Mouse (Mus musculus) embryonic fibroblast, embryonic 13.5 days (primary cell): ENCODE measurements around the gene Gpr179. TPM values are rescaled to one million over a fixed set of nuclear protein-coding genes. Genes with fewer than 3 reads are reported as not detected.

Experiments
- H3K27ac ChIP-seq: 2 replicates; pipeline ENCODE4 v1.5.1; 2012; ENCODE audit warnings: low read length, control low read depth, inconsistent platforms; ENCODE audit not compliant: insufficient read depth
- H3K4me1 ChIP-seq: 2 replicates; pipeline ENCODE4 v1.6.1; 2011; ENCODE audit warnings: low read length; ENCODE audit not compliant: control insufficient read depth, insufficient read depth
- H3K4me3 ChIP-seq: 2 replicates; pipeline ENCODE4 v1.5.1; 2011; ENCODE audit warnings: mild to moderate bottlenecking, control low read depth, low read length; ENCODE audit not compliant: insufficient read depth
- CTCF ChIP-seq: IDR thresholded peaks from 2 replicates; pipeline ENCODE4 v1.5.1; 2011; ENCODE audit warnings: mild to moderate bottlenecking, control low read depth, low read length, moderate library complexity, borderline replicate concordance; ENCODE audit not compliant: insufficient read depth
- POLR2A ChIP-seq: IDR thresholded peaks from 2 replicates; pipeline ENCODE4 v1.6.1; 2011; ENCODE audit warnings: low read depth, mild to moderate bottlenecking, control low read depth, low read length, moderate library complexity
- polyA plus RNA-seq: library from polyadenylated mRNA; stranded (reverse); fragments of >200 nt; gene quantifications from 2 replicates; pipeline ENCODE4 v1.2.4, GENCODE M21; 2011; ENCODE audit warnings: low read depth; ENCODE audit not compliant: missing spikeins, insufficient read length

The Gpr179 gene
- polyA plus RNA-seq, result not detected in 2 replicates

DNA sequence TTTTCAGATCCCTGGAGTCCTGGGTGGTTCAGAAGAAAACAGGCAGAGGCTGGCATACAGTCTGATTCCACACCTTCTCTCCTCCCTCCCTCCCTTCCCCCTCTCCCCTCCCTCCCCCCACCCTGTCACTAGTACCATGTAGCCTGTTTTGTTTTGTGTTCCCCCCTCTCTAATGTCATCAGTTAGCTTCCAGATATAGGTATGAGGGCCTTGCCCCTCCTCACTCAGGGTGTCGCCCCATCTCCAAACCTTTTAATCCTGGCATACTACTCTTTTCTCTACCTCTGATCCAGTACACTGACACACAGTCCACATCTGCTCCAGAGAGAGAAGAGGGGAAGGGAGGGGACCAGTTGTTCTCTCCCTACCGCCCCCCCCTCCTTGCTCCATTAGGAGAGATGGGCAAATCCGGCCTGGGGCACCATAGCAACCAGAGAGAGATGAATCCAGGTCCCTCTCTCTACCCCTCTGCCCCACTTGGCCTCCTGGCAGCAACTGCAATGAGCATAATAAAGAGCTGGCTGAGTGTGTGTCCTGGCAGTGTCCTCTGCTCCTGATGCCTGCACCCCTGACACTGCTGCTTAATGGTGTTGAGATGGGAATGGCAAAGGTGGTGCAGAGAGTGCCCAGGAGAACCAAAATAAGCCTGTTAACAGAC is at the start of gene Gpr179:
Gene Gpr179 (minus strand): TSS at position 51 of the 658 bp plus-strand sequence.
- Histone ChIP-seq H3K4me3 (no peak within 1 kb of the TSS), H3K27ac (no peak within 1 kb of the TSS), H3K4me1 (no peaks in the 10 kb centered on the region)
- TF ChIP-seq POLR2A, result no peak
- TF ChIP-seq CTCF, result no peak

DNA sequence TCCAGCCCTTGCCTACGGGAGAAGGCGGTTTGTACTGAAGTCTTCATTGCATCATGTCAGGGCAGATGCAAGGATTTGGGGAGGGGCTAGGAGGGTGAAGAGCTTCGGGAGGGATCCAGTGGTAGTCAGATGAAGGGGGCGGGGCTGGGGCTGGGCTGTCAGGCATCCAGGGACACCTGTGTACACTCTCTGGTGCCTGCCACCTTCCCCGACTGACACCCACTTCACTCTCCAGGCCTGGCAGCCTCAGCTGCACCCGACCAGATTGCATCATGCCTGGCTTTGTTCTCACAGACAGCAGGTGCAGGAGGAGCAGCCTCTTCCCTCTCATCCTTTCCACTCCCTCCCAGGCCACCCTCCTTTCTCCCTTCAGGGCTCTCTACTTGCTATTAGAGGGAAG is 49.2 kb upstream of the Gpr179 start:
- H3K4me3 ChIP-seq, result no peak overlapping the region
- TF ChIP-seq POLR2A, result no peak
- no peak for TF ChIP-seq CTCF
- H3K4me1 ChIP-seq, result peaks cover 8% of the 10 kb centered on the region; the same call in 1 of the 2 replicates
- H3K27ac ChIP-seq, result peak overlapping the region; percentile 78

DNA sequence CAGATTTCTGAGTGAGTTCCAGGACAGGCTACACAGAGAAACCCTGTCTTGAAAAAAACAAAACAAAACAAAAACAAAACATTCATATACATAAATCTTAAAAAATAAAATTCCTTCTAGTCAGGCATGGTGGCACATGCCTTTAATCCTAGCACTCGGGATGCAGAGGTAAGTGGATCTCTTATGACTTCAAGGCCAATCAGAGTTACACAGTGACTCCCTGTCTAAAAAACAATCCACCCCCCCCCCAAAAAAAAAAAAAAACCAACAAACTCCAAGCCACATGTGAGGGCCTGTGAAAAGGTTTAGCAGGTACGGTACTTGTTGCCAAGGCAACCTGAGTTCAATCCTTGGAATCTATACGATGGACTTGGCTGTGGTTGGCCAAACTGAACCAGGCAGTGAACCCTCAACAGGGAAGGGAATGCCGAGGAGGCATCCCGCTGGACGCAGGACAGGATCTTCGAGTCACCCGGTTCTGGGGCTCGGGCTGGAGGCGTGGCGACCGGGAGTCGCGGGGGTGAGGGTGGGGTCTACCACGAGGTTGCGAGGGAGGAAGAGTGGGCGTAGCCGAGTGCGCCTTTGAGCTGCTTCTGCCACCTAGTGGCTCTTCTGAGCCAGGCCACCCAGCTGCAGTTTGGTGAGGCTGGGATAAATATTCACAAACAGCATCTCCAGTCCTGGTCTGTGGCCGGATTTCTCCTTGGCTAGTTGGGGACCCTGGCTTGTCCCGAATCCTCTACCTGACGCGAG is 48.3 kb upstream of the Gpr179 start:
- Histone ChIP-seq H3K4me3 (no peak overlapping the region), H3K4me1 (no peaks in the 10 kb centered on the region), H3K27ac (no peak overlapping the region)
- TF ChIP-seq CTCF (peak; percentile 91), POLR2A (peak; percentile 46; the same call in 1 of the 2 replicates)

DNA sequence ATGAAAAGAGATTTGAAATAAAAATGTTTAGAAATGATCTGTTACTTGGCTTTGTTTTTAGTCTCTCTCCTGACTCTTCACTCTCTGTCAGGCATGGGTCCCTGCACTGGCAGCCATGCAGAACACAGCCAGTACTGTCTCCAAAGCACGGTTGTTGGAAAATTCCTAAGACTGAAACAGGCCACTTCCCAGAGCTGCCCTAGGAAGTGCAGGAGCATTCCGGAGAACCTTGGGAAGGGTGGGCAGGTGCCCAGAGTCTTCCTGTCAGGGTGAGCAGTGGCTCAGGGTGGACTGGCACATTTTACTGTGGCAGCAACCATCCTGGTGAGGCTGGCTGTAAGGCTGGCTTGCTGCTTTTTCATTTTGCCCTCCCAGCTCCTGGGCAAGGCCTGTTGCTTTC is 46.6 kb upstream of the Gpr179 start:
- TF ChIP-seq CTCF (no peak), POLR2A (no peak)
- Histone ChIP-seq H3K4me1 (no peaks in the 10 kb centered on the region), H3K4me3 (no peak overlapping the region), H3K27ac (no peak overlapping the region)

DNA sequence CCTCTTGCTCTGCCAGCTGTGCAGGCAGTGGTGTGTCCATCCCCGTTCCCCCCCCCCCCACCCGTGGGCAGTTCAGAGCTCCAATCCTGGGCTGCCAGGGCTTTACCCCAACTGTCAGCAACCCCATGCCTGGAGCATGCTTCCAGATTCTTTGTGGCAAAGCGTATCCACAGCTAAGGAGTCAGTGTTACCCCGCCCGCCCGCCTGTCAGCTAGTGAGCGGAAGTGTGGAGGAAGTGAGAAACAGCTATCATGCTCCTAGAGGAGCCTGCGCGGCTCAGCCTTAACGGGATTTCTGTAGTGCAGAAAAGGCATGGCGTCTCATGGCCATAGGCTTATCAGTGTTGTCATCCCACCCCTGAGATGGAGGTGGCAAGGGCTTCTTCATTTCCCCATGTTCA is 42.3 kb upstream of the Gpr179 start:
- Histone ChIP-seq H3K27ac (no peak overlapping the region), H3K4me1 (no peaks in the 10 kb centered on the region), H3K4me3 (no peak overlapping the region)
- TF ChIP-seq CTCF (no peak), POLR2A (no peak)

DNA sequence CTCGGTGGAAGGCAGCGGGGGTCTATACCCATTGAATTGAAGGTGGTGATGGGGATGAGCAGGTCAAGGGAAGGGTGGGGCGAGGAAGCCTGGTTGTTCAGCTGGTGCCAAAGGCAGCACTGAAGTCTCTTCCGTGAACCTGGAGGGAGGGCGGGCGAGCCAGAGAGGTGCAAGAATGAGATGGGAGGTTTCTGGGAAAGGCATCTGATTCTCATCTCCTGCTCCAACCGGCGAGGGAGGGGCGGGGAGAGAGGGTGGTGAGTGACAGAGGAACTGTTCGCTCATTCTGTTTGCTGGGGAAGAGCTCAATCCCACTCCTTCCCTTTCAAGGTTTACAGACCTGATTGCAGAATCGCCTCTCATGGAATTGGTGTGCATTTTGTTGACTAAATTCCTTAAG is 41.8 kb upstream of the Gpr179 start:
- no peak overlapping the region for H3K4me3 ChIP-seq
- no peak for TF ChIP-seq POLR2A
- H3K27ac ChIP-seq, result no peak overlapping the region
- no peaks in the 10 kb centered on the region for H3K4me1 ChIP-seq

DNA sequence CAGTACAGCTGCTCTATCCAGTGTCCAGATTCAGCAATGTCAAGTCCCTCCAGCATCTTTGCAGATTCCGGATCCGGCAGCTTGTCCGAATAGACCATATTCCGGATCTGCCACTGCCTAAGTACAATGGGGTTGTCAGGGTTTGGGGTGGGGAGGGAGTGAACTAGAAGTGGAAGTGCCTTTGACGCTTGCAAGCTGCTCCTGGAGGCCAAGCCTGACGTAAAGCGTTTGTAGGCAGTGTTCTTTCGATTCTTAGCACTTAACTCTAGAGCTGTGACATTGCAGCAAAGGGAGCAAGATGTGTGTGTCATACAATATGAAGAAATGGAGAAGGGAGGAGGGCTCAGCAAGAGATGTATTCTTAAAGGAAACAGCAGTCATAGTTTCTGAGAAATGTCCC is 37.2 kb upstream of the Gpr179 start:
- H3K27ac ChIP-seq, result no peak overlapping the region
- H3K4me1 ChIP-seq, result no peaks in the 10 kb centered on the region
- H3K4me3 ChIP-seq, result no peak overlapping the region
- TF ChIP-seq POLR2A (no peak), CTCF (no peak)

DNA sequence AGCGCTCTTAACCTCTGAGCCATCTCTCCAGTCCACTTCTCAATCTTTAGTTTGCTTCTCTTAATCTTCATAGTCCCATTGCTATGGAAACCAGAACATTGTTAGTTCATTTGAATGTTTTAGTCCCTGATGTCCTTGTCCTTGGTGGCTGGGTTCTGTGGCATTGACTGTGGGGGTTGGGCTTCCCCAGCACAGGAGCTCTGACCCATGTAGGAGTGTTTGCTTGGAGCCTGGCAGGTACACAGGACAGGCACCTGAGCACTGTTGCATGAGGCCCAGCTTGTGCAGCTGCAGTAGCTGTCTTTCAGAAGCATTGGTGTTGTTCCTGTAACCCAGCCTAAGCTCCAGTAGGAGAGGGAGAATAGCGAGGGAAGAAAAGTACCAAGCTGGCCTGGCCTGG is 35.9 kb upstream of the Gpr179 start:
- Histone ChIP-seq H3K4me1 (no peaks in the 10 kb centered on the region), H3K27ac (no peak overlapping the region), H3K4me3 (no peak overlapping the region)
- TF ChIP-seq CTCF, result no peak
- TF ChIP-seq POLR2A, result no peak

DNA sequence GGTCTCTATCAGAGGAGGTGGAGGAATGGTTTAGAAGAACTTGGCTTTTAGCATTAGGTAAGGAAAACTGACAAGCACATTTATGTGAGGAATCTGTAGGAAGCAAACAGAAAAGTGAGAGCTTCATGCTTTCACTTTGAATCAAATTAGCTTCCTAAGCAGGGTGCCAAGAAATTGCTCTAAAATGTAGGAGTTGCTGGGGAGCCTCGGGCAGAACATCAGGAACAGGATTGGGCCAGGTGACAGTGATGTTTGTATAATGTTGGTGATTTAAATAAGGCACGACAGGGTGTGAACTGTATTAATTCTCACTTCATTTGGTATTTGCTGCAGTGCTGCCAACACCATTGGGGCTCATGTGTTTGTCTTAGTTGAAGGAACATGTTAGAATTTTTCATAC is 31.9 kb upstream of the Gpr179 start:
- Histone ChIP-seq H3K4me1 (no peaks in the 10 kb centered on the region), H3K4me3 (no peak overlapping the region), H3K27ac (no peak overlapping the region)
- TF ChIP-seq CTCF, result no peak
- no peak for TF ChIP-seq POLR2A

DNA sequence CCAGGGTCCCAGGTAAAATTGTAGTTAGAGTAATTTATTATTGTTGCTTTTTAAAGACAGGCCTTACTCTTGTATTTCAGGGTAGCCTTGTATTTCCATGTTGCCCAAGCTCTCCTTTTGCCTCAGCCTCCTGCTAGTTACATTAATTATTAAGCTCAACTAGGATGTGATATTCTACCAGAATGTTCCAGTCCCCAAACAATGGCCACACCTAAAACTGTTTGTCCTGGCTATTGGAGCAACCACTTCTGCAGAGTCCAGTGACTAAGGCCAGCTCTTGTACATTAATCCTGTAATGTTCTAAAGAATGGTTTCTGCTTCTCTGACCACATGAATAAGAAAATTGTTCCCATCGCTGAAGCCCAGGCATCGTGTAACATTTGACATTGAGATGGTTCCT is 31.1 kb upstream of the Gpr179 start:
- H3K4me3 ChIP-seq, result no peak overlapping the region
- H3K4me1 ChIP-seq, result no peaks in the 10 kb centered on the region
- no peak for TF ChIP-seq POLR2A
- TF ChIP-seq CTCF, result no peak
- no peak overlapping the region for H3K27ac ChIP-seq

DNA sequence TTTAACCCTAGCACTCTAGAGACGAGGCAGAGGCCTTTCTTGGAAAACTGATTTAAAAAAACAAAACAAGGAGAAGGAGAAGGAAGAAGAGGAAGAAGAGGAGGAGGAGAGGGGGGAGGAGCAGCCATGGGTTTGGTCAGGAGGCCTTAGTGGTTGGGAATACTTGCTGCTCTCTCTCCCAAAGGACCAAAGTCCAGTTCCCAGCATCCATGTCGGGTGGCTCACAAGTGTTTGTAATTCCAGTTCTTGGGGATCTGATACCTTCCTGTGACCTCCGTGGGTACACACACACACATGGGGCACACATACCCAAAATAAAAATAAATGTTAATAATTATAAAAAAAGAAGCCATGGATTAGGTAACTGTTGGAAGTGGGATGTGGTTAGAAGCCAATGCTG is 28.2 kb upstream of the Gpr179 start:
- Histone ChIP-seq H3K4me1 (no peaks in the 10 kb centered on the region), H3K27ac (no peak overlapping the region), H3K4me3 (no peak overlapping the region)
- no peak for TF ChIP-seq CTCF
